Mouse (Mus musculus) thymus, adult 2 months (tissue): ENCODE data around the gene Plekhm2.

ENCODE experiments used
- CTCF ChIP-seq: fragments of 200-500 bp; IDR thresholded peaks from 2 replicates; pipeline ENCODE4 v1.5.1; 2012; ENCODE audit warnings: mild to moderate bottlenecking, control low read depth, low read length, moderate library complexity, borderline replicate concordance; ENCODE audit not compliant: control insufficient read depth, poor library complexity, insufficient read depth; ENCODE audit errors: extremely low read depth
- POLR2A ChIP-seq: fragments of 200-500 bp; IDR thresholded peaks from 2 replicates; pipeline ENCODE4 v1.6.1; 2012; ENCODE audit warnings: mild to moderate bottlenecking, low read length, control low read depth, moderate library complexity; ENCODE audit not compliant: control insufficient read depth, poor library complexity, insufficient read depth; ENCODE audit errors: extremely low read depth

DNA sequence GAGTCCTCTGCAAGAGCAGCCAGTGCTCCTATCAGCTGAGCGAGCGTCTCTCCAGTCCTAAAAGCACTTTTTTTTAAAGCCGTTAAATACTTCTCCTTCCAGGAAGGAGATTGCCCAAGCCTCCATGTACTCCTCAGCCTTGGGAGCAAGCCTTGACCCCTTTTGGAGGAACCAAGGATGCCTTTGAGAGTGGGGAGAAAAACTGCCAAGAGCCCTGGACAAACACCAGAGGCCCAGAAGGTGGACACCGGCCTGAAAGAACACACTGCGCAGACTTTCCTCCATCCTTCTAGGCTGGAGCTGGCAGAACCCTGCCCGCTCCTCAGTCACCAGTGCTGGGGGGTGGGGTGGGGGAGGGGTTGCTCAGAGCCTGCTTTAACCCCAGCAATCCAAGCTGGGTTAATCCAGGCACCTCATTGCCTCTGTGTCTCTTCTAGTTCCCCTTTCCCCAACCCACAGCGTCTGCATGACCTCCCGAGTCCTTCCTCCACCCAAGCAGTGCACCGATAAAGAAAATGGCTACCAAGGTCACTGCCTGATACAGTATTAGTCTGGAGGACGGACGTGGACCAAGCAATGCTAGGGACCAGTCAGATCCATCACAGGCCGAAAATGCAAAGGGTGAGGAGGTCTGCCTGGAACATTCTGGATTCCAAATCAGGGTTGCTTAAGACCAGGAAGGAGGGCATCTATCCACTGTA is 8.6 kb downstream of the Plekhm2 start:
- TF ChIP-seq CTCF (no peak), POLR2A (no peak)
